Mouse (Mus musculus) heart, postnatal 0 days (tissue): ENCODE measurements around the gene Aaas.

Source experiments
- CTCF ChIP-seq: IDR thresholded peaks from 2 replicates; pipeline ENCODE4 v1.5.1; 2016; ENCODE audit warnings: antibody characterized with exemption, control low read depth, low read depth
- EP300 ChIP-seq: IDR thresholded peaks from 2 replicates; pipeline ENCODE4 v1.6.1; 2016; ENCODE audit warnings: antibody characterized with exemption, low read depth

GRCm38 (mm10) chr15:102355871-102356441, 5.4 kb upstream of the Aaas start:
- no peak for TF ChIP-seq CTCF
- TF ChIP-seq EP300 = no peak
